ENCODE assay signal across 9 mouse cellular contexts in genomic region chr5:64381538-64381937, GRCm38 (mm10).
DNase-seq lines count a peak whose midpoint lies in the region; ATAC-seq and TF ChIP-seq lines count a peak whose summit lies in the region.
"Had no signal": no experiment of that assay in that cellular context is flagged by ENCODE, and none has a peak within 500 bp of the region (broad histone marks: within the 10 kb centered on the region; RNA-seq: fewer than 3 reads in every experiment).

No protein-coding gene starts in this region.

- no peak overlapping the region for H3K4me3 ChIP-seq in kidney, embryonic 15.5 days (replicated peaks)
- H3K4me3 ChIP-seq in brown adipose tissue, adult 24 weeks (ENCODE audit: insufficient read depth, low read depth, low read length), result no peak overlapping the region
- no peak overlapping the region for H3K4me3 ChIP-seq in heart, postnatal 0 days (ENCODE audit: low read depth, low read length)

- no peak for TF ChIP-seq EP300 in heart, postnatal 0 days (IDR thresholded peaks at IDR 0.05; ENCODE audit: low read depth)

- no peaks in the 10 kb centered on the region for H3K27me3 ChIP-seq in kidney, embryonic 15.5 days
- no peaks in the 10 kb centered on the region for H3K27me3 ChIP-seq in heart, postnatal 0 days (ENCODE audit: control insufficient read depth, insufficient read depth, low read length)

- no peaks in the 10 kb centered on the region for H3K36me3 ChIP-seq in kidney, embryonic 15.5 days
- H3K36me3 ChIP-seq in heart, postnatal 0 days (replicated peaks; ENCODE audit: control insufficient read depth, insufficient read depth, low read length), result no peaks in the 10 kb centered on the region

- no peak for DNase-seq in kidney, adult 9 months
- no peak for DNase-seq in heart, postnatal 0 days (ENCODE audit: low spot score)
- DNase-seq in urinary bladder, adult 18-20 months (ENCODE audit: low spot score in 2 of 2), result no peak
- no peak for DNase-seq in thymus, postnatal 25 days
- no peak for DNase-seq in yolk sac, embryonic 10.5 days (ENCODE audit: low spot score)
- DNase-seq: cerebellum, adult 9-11 months had no signal

- H3K9me3 ChIP-seq in kidney, embryonic 15.5 days (replicated peaks), result no peaks in the 10 kb centered on the region
- H3K9me3 ChIP-seq in heart, postnatal 0 days (replicated peaks; ENCODE audit: control insufficient read depth, low read length), result no peaks in the 10 kb centered on the region

- ATAC-seq in kidney, embryonic 15.5 days (replicated peaks; ENCODE audit: low FRiP score), result no peak
- ATAC-seq in heart, postnatal 0 days (ENCODE audit: insufficient read depth, low read depth), result peak; percentile 8; the same call in 1 of the 2 replicates
- ATAC-seq in megakaryocyte-erythroid progenitor cell, adult 5-6 weeks (replicated peaks; ENCODE audit: low FRiP score, low TSS enrichment, poor library complexity, severe bottlenecking), result peak; percentile 20; the same call in 1 of the 2 replicates

- peak overlapping the region; percentile 82 for H3K27ac ChIP-seq in kidney, embryonic 15.5 days
- H3K27ac ChIP-seq in brown adipose tissue, adult 24 weeks (replicated peaks; ENCODE audit: low read depth, low read length), result peak overlapping the region; percentile 43
- peak overlapping the region; percentile 67 for H3K27ac ChIP-seq in heart, postnatal 0 days (ENCODE audit: low read depth)

- H3K9ac ChIP-seq in kidney, embryonic 15.5 days, result no peak overlapping the region
- 0 out of 2 replicates have a peak overlapping the region, but pooled peaks have one; percentile 5 for H3K9ac ChIP-seq in heart, postnatal 0 days (replicated peaks; ENCODE audit: low read depth, low read length)

- H3K4me2 ChIP-seq in kidney, embryonic 15.5 days, result no peak overlapping the region
- H3K4me2 ChIP-seq in heart, postnatal 0 days (ENCODE audit: low read depth, low read length), result no peak overlapping the region

- 49% methylated on average over 8 of the region's 8 CpGs for WGBS in kidney, embryonic 15.5 days
- WGBS in heart, postnatal 0 days, result 17% methylated on average over 8 of the region's 8 CpGs

- no peak for TF ChIP-seq CTCF in heart, postnatal 0 days (IDR thresholded peaks at IDR 0.05; ENCODE audit: low read depth)

- H3K4me1 ChIP-seq in kidney, embryonic 15.5 days, result peaks cover 61% of the 10 kb centered on the region
- H3K4me1 ChIP-seq in brown adipose tissue, adult 24 weeks (ENCODE audit: control insufficient read depth, insufficient read depth, insufficient read length, low read length), result peaks cover 26% of the 10 kb centered on the region
- H3K4me1 ChIP-seq in heart, postnatal 0 days (ENCODE audit: control insufficient read depth, insufficient read depth), result peaks cover 16% of the 10 kb centered on the region
